Mouse (Mus musculus): ENCODE data around the gene Megf11. TPM values are rescaled to one million over a fixed set of nuclear protein-coding genes. Genes with fewer than 3 reads are reported as not detected.

The Megf11 gene
- total and polyA plus RNA-seq, 3 experiments, result 0.33 to 0.38 TPM; not detected in 1

- Histone ChIP-seq H3K27me3 (ENCODE audit: insufficient read depth, low read length) (peaks cover 19% of the 10 kb centered on the region), H3K36me3 (replicated peaks) (no peaks in the 10 kb centered on the region), H3K4me1 (ENCODE audit: insufficient read depth, low read depth, low read length) (no peaks in the 10 kb centered on the region), H3K9me3 (replicated peaks) (no peaks in the 10 kb centered on the region), H3K4me3 (ENCODE audit: low read depth, low read length) (no peak overlapping the region)
- ATAC-seq (ENCODE audit: extremely low read depth, insufficient number of reproducible peaks, low FRiP score, poor library complexity, severe bottlenecking) (no peak), DNase-seq (ENCODE audit: low spot score) (no peak)
- TF ChIP-seq CTCF (IDR thresholded peaks at IDR 0.05; ENCODE audit: low read depth, low read length), result no peak
- no peak for TF ChIP-seq POLR2AphosphoS5 (IDR thresholded peaks at IDR 0.05; ENCODE audit: insufficient replicate concordance, low read depth, low read length)
- TF ChIP-seq TAL1 (conservative IDR thresholded peaks at IDR 0.05; ENCODE audit: low read depth, low read length), result no peak
- no peak for TF ChIP-seq GATA1 (IDR thresholded peaks at IDR 0.05; ENCODE audit: borderline replicate concordance, low read length)
- no peak for TF ChIP-seq GATA2 (IDR thresholded peaks at IDR 0.05; ENCODE audit: borderline replicate concordance, low read depth, low read length)
Measured at GRCm38 (mm10) chr9:64620596-64620995, 235.2 kb downstream of the Megf11 start.

- no peak for TF ChIP-seq GATA1 (IDR thresholded peaks at IDR 0.05; ENCODE audit: borderline replicate concordance, low read length)
- no peak for TF ChIP-seq CTCF (IDR thresholded peaks at IDR 0.05; ENCODE audit: low read depth, low read length)
- TF ChIP-seq TAL1 (conservative IDR thresholded peaks at IDR 0.05; ENCODE audit: low read depth, low read length), result no peak
- no peak for DNase-seq (ENCODE audit: low spot score)
- ATAC-seq (ENCODE audit: extremely low read depth, insufficient number of reproducible peaks, low FRiP score, poor library complexity, severe bottlenecking), result no peak
- H3K36me3 ChIP-seq (replicated peaks), result no peaks in the 10 kb centered on the region
- no peaks in the 10 kb centered on the region for H3K4me1 ChIP-seq (ENCODE audit: insufficient read depth, low read depth, low read length)
- H3K9me3 ChIP-seq (replicated peaks), result no peaks in the 10 kb centered on the region
- no peak overlapping the region for H3K4me3 ChIP-seq (ENCODE audit: low read depth, low read length)
- peaks cover 12% of the 10 kb centered on the region for H3K27me3 ChIP-seq (ENCODE audit: insufficient read depth, low read length)
Measured at GRCm38 (mm10) chr9:64621499-64622296, 236.3 kb downstream of the Megf11 start.

DNA sequence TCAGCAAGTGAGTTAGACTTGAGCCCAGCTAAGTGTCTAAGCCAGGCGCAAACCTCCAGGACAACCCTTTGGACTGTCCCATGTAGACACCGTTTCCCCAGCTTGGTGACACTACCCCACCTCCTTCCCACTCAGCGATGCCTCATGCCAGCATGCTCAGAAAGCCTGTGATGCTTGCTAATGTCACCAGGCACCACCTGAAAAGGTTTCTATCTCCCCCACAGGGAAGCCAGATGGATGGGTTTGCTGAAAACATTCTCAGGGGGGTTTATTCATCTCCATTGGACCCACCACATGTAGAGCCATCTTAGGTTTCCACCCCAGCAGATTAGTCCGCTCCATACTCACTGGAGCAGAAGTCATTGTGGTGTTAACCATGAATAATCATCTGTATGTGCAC lies 237.9 kb downstream of the Megf11 start:
- TF ChIP-seq CTCF (IDR thresholded peaks at IDR 0.05; ENCODE audit: low read depth, low read length) (no peak), GATA2 (IDR thresholded peaks at IDR 0.05; ENCODE audit: borderline replicate concordance, low read depth, low read length) (no peak), TAL1 (conservative IDR thresholded peaks at IDR 0.05; ENCODE audit: low read depth, low read length) (no peak), POLR2AphosphoS5 (IDR thresholded peaks at IDR 0.05; ENCODE audit: insufficient replicate concordance, low read depth, low read length) (no peak), GATA1 (IDR thresholded peaks at IDR 0.05; ENCODE audit: borderline replicate concordance, low read length) (no peak)
- ATAC-seq (ENCODE audit: extremely low read depth, insufficient number of reproducible peaks, low FRiP score, poor library complexity, severe bottlenecking), result no peak

GRCm38 (mm10) chr9:64624536-64624935 lies 239.1 kb downstream of the Megf11 start:
- Histone ChIP-seq H3K9me3 (replicated peaks) (no peaks in the 10 kb centered on the region), H3K4me3 (ENCODE audit: low read depth, low read length) (no peak overlapping the region), H3K4me1 (ENCODE audit: insufficient read depth, low read depth, low read length) (no peaks in the 10 kb centered on the region), H3K27me3 (ENCODE audit: insufficient read depth, low read length) (peaks cover 11% of the 10 kb centered on the region), H3K36me3 (replicated peaks) (no peaks in the 10 kb centered on the region)
- TF ChIP-seq GATA1 (IDR thresholded peaks at IDR 0.05; ENCODE audit: borderline replicate concordance, low read length), result no peak
- no peak for TF ChIP-seq POLR2AphosphoS5 (IDR thresholded peaks at IDR 0.05; ENCODE audit: insufficient replicate concordance, low read depth, low read length)
- TF ChIP-seq GATA2 (IDR thresholded peaks at IDR 0.05; ENCODE audit: borderline replicate concordance, low read depth, low read length), result no peak
- no peak for TF ChIP-seq TAL1 (conservative IDR thresholded peaks at IDR 0.05; ENCODE audit: low read depth, low read length)
- TF ChIP-seq CTCF (IDR thresholded peaks at IDR 0.05; ENCODE audit: low read depth, low read length), result no peak
- ATAC-seq (ENCODE audit: extremely low read depth, insufficient number of reproducible peaks, low FRiP score, poor library complexity, severe bottlenecking) (no peak), DNase-seq (ENCODE audit: low spot score) (peak; percentile 48)

More for the DNA sequence above, 237.9 kb downstream of the Megf11 start:
- H3K4me1 ChIP-seq (ENCODE audit: insufficient read depth, low read depth, low read length), result no peaks in the 10 kb centered on the region
- no peak overlapping the region for H3K4me3 ChIP-seq (ENCODE audit: low read depth, low read length)
- no peaks in the 10 kb centered on the region for H3K36me3 ChIP-seq (replicated peaks)
- DNase-seq (ENCODE audit: low spot score), result no peak
- H3K9me3 ChIP-seq (replicated peaks), result no peaks in the 10 kb centered on the region
- peaks cover 11% of the 10 kb centered on the region for H3K27me3 ChIP-seq (ENCODE audit: insufficient read depth, low read length)

- TF ChIP-seq GATA2 (IDR thresholded peaks at IDR 0.05; ENCODE audit: borderline replicate concordance, low read depth, low read length) (no peak), POLR2AphosphoS5 (IDR thresholded peaks at IDR 0.05; ENCODE audit: insufficient replicate concordance, low read depth, low read length) (no peak)
- Histone ChIP-seq H3K27me3 (ENCODE audit: insufficient read depth, low read length) (peaks cover 20% of the 10 kb centered on the region), H3K36me3 (replicated peaks) (no peaks in the 10 kb centered on the region), H3K9me3 (replicated peaks) (no peaks in the 10 kb centered on the region), H3K4me1 (ENCODE audit: insufficient read depth, low read depth, low read length) (no peaks in the 10 kb centered on the region), H3K4me3 (ENCODE audit: low read depth, low read length) (no peak overlapping the region)
- DNase-seq (ENCODE audit: low spot score) (no peak), ATAC-seq (ENCODE audit: extremely low read depth, insufficient number of reproducible peaks, low FRiP score, poor library complexity, severe bottlenecking) (no peak)
Measured at GRCm38 (mm10) chr9:64629802-64630201, 244.4 kb downstream of the Megf11 start.

- H3K4me3 ChIP-seq (ENCODE audit: low read depth, low read length), result no peak overlapping the region
- H3K27me3 ChIP-seq (ENCODE audit: insufficient read depth, low read length), result peaks cover 35% of the 10 kb centered on the region
- TF ChIP-seq GATA1 (IDR thresholded peaks at IDR 0.05; ENCODE audit: borderline replicate concordance, low read length), result no peak
- no peak for TF ChIP-seq TAL1 (conservative IDR thresholded peaks at IDR 0.05; ENCODE audit: low read depth, low read length)
- no peak for TF ChIP-seq CTCF (IDR thresholded peaks at IDR 0.05; ENCODE audit: low read depth, low read length)
- TF ChIP-seq POLR2AphosphoS5 (IDR thresholded peaks at IDR 0.05; ENCODE audit: insufficient replicate concordance, low read depth, low read length), result no peak
- TF ChIP-seq GATA2 (IDR thresholded peaks at IDR 0.05; ENCODE audit: borderline replicate concordance, low read depth, low read length), result no peak
- no peaks in the 10 kb centered on the region for H3K36me3 ChIP-seq (replicated peaks)
- H3K4me1 ChIP-seq (ENCODE audit: insufficient read depth, low read depth, low read length), result peaks cover 5% of the 10 kb centered on the region; the same call in 1 of the 2 replicates
- no peak for ATAC-seq (ENCODE audit: extremely low read depth, insufficient number of reproducible peaks, low FRiP score, poor library complexity, severe bottlenecking)
- no peak for DNase-seq (ENCODE audit: low spot score)
- no peaks in the 10 kb centered on the region for H3K9me3 ChIP-seq (replicated peaks)
Measured at GRCm38 (mm10) chr9:64633169-64633568, 247.7 kb downstream of the Megf11 start.

All from G1E (cell line).